Mouse (Mus musculus): ENCODE data around the gene Fsd1.

Fsd1 gene

GRCm38 (mm10) chr17:56032127-56032733 lies 45.9 kb downstream of the Fsd1 start:
- DNase-seq: no peak

- no peak for DNase-seq
These were observed 46.5 kb downstream of the Fsd1 start for GRCm38 (mm10) chr17:56032831-56033230.

DNA sequence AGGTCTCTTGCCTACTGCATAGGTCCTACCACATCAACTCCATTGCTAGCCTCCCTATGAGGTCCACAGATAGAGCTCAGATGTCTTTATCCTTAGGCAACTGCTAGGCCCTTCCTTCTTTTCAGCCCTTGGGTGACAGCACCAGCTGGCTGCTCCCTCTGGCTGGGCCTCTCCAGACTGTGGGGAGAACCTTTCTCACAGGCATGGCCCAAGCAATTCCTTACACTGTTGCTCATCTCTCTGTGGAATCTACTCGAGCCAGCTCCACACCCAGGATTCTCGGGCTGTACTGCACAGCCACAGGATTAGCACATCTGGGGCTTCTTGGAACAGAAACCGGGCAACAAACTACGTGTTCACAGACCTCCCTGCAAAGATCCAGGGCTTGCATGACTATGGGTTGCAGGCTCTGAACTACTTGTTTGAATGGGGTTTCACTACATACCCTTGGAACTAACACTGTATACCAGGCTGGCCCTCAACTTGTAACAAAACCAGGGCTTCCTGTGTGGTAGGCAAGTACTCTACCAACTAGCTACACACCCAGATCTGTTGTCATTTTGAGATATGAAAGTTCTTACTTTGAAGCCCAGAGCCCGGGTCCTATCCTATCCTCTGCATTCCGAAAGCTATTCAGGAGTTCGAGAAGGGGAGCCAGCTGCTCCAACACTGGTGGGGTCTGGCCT lies 47.9 kb downstream of the Fsd1 start:
- no peak for DNase-seq

DNA sequence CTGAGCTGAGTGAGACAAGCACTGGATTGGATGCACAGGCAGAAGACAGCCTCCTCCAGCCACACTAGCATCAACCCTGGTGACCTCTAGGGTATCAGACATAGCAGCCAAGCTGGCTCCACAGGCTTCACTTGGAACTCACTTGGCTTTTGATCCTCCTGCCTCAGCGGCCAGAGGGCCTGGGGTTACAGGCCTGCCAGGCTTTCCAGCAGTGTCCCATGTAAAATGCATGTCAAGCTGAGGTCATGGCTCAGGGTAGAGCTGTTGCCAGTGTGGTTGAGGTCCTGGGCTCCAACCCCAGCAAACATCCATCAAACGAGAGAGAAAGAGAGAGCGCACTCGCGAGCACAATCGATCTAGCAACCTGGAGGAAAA lies 48.4 kb downstream of the Fsd1 start:
- DNase-seq: peak; percentile 25

DNA sequence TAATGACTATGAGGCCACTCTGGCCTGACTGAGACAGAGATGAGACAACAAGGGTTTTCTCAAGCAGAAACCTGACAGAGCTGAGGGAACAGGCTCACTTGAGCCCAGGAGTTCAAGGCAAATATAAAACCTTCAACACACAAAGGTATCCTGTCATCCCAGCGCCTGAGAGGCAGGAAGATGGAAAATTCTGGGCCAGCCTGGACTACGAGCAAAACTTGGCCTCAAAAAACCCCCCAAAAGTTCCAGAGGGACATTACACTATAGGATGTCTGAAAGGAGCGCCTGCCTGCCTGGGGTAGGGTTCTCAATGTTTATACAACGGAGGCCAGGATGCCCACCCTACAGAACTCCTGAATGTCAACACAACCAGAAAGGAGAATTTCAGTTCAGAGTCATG lies 48.9 kb downstream of the Fsd1 start:
- DNase-seq: peak; percentile 23

DNA sequence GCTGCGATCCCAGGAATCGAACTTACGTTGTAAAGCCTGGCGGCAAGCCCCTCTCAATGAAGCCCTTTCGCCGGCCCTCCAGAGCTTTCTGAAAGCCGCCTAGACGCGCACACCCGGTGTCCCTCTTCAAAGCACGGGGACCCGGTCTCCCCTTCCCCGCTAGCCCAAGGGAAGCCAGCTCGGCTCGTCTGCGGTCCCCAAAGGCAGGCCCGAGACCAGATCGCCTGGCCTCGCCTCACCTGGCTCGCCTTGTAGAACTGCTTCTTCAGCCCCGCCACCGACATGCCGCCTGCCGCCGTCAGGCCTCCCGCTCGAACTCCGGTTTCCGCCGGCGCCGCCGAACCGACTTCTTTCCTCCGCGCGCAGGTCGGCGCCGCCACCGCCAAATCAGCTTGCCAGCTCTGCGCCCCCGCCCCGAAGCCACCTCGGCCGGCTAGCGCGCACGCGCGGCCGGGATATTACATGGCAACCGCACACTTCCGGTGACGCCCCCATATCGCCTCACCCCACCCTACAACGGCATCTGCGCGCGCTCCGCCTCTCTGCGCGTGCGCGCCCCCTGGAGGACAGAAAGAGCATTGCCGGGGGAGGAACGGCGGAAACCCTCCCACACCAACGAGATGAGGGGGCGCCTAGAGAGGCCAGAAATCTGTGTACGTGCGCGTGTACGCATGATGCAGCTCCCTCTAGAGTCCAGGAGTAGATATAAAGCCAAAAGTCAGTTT lies 50.0 kb downstream of the Fsd1 start, which contains the start of gene Sh3gl1:
Sh3gl1 (minus strand) TSS at position 460 of the 725 bp plus-strand sequence.
- peak; percentile 99 for DNase-seq

DNA sequence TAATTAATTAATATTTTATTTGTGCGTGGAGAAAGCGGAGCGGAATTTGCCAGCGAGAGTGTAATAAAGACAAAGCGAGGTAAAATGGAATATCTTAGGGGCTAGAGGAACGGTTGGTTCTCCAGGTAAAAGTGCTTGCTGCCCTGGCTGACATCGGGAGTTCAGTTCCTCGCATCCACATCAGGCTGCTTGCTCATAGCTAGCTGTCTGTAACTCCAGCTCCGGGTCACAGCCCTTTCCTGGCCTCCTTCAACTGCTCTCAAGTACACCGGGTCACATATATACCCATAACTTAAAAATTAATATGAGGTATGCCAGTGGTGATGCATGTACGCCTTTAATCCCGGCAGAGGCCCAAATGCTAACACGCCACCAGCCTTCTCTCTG lies 50.6 kb downstream of the Fsd1 start:
- DNase-seq: no peak

DNA sequence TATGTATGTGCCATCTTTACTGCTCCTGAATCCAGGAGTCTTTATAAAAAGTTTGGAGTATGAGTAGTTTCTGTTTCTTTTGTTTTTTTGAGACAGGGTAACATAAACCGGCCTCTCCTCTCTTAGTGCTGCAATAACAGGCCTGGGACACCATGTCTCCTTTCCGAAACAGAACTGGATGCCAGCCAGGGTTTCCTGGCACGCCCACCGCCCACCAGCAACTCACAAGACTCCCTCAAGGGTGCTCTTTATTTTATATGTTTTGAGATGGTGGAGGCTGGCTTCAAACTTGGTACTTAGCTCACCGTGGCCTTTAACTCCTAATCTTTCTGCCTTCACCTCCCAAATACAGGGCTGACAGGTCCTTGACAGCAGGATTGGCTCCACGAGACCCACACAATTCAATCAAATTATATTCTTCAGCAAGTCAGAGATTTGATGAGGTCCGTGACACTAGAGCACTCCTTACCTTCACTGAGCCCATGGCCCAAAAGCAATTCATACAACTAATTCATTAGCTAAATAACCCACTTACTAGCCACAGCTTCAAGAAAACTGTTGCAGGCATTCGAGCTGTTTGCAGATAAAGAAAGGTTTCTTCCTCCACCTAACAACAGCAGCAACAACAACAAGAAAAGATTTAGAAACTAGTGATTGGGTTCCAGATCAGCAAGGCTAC lies 52.4 kb downstream of the Fsd1 start:
- DNase-seq: peak; percentile 39

DNA sequence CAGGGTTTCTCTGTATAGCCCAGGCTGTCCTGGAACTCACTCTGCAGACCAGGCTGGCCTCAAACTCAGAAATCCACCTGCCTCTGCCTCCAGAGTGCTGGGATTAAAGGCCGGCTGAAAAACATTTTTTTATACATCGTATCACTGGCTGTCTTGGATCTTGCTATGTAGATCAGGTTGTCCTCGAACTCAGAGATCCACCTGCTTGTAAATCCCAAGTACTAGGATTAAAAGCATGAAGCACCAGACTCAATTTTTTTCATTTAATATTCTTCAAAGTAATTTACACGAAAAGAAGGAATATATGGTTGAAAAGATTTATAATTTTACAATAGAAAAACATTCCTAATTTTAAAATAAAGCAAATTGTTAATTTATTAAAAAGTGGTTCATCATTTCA lies 53.0 kb downstream of the Fsd1 start:
- DNase-seq: no peak

- peak; percentile 94 for DNase-seq
These were observed 53.9 kb downstream of the Fsd1 start, which contains the start of gene Chaf1a for GRCm38 (mm10) chr17:56040030-56040856. TSS of gene Chaf1a (plus strand) at chr17:56040439.

DNA sequence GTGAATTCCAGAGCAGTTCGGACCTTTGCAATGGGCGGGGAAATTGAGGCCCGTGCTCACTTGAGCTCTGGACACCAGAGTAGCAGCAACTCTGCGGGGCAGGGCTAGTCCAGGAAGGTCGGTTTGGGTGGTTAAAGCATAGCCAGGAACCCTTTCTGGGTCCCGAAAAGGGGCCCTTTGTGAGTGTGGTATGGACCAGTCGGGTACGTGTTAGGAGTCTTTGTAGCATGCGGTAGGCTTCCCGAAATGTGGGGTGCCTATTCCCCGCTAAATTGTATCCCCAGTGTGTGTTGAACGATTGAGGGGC lies 54.5 kb downstream of the Fsd1 start:
- DNase-seq: no peak

All from cerebellum, adult 8-10 months (tissue).